Mouse (Mus musculus) embryonic facial prominence, embryonic 13.5 days (tissue): Measurements from ENCODE around the gene Chka. TPM values are rescaled to one million over a fixed set of nuclear protein-coding genes. Genes with fewer than 3 reads are reported as not detected.

Source experiments
- ATAC-seq: fragments of 200-750 bp; cut with Nextera tagmentation; 2 replicates; pipeline ENCODE4 v1.8.0; 2017; ENCODE audit warnings: low read depth; ENCODE audit not compliant: insufficient number of reproducible peaks, insufficient read depth, low FRiP score, low TSS enrichment
- H3K27ac ChIP-seq: fragments of 300-500 bp; sonication (generic); 2 replicates; pipeline ENCODE4 v1.5.1; 2015; ENCODE audit warnings: moderate library complexity, mild to moderate bottlenecking, inconsistent platforms
- H3K27me3 ChIP-seq: fragments of 300-500 bp; sonication (generic); 2 replicates; pipeline ENCODE4 v1.6.1; 2015; ENCODE audit warnings: mild to moderate bottlenecking, inconsistent platforms
- H3K36me3 ChIP-seq: fragments of 300-500 bp; sonication (generic); 2 replicates; pipeline ENCODE4 v1.6.1; 2015; ENCODE audit warnings: mild to moderate bottlenecking, inconsistent platforms
- H3K4me1 ChIP-seq: fragments of 300-500 bp; sonication (generic); 2 replicates; pipeline ENCODE4 v1.6.1; 2015; ENCODE audit warnings: inconsistent platforms
- H3K4me2 ChIP-seq: fragments of 300-500 bp; sonication (generic); 2 replicates; pipeline ENCODE4 v1.6.1; 2015; ENCODE audit warnings: moderate library complexity, mild to moderate bottlenecking, inconsistent platforms
- H3K4me3 ChIP-seq: fragments of 300-500 bp; sonication (generic); 2 replicates; pipeline ENCODE4 v1.5.1; 2015; ENCODE audit warnings: mild to moderate bottlenecking, inconsistent platforms
- H3K9ac ChIP-seq: fragments of 300-500 bp; sonication (generic); 2 replicates; pipeline ENCODE4 v1.6.1; 2015; ENCODE audit warnings: mild to moderate bottlenecking, inconsistent platforms
- H3K9me3 ChIP-seq: fragments of 300-500 bp; sonication (generic); 2 replicates; pipeline ENCODE4 v1.6.1; 2016; ENCODE audit warnings: inconsistent platforms
- WGBS: fragments of 180-500 bp; shearing (Covaris S2); methylation state at CpG from one replicate; pipeline ENCODE4 v1.1.7; 2015; ENCODE audit warnings: mixed read lengths; 5-methylcytosine and 5-hydroxymethylcytosine counted together
- polyA plus RNA-seq: library from polyadenylated mRNA; unstranded; fragments of >200 nt; fragmentation: Nextera tagmentation; extraction: Ambion mirVana; gene quantifications from 2 replicates; pipeline ENCODE4 v1.2.1, GENCODE M21; 2015

The Chka gene
- polyA plus RNA-seq, 1 experiment from 2014 or later = 56.5 TPM

GRCm38 (mm10) chr19:3864960-3865359 lies 13.4 kb downstream of the Chka start:
- no peak overlapping the region for H3K27ac ChIP-seq
- H3K4me2 ChIP-seq = no peak overlapping the region
- H3K4me1 ChIP-seq = peaks cover 13% of the 10 kb centered on the region
- no peak overlapping the region for H3K9ac ChIP-seq
- H3K27me3 ChIP-seq = no peaks in the 10 kb centered on the region
- no peak for ATAC-seq
- H3K9me3 ChIP-seq = 0 out of 2 replicates have a peak, but pooled peaks cover 3% of the 10 kb centered on the region
- peaks cover 29% of the 10 kb centered on the region for H3K36me3 ChIP-seq
- WGBS = 91% methylated on average over 2 of the region's 2 CpGs
- no peak overlapping the region for H3K4me3 ChIP-seq

DNA sequence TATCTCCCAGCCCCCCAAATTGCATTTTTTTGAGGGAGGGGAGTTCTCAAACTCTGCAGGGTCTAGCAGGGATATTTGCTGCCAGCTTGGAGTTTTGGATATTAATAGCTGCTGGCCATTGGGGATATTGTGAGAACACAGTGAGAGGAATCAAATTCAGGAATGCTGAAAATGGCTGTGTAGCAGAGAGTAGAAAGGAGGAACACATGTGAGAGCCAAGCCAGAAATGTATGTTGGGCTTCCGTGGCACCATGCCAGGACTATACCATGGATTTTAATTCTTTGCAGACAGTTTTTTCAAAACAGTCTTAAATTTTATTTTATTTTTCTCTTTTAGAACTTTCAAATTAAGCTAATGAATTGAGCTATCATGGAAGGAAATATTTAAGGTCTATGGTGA lies 16.7 kb downstream of the Chka start:
- Histone ChIP-seq H3K36me3 (peaks cover 24% of the 10 kb centered on the region), H3K27ac (peak overlapping the region; percentile 80), H3K4me3 (no peak overlapping the region), H3K4me2 (no peak overlapping the region), H3K4me1 (peaks cover 30% of the 10 kb centered on the region), H3K9me3 (no peaks in the 10 kb centered on the region), H3K9ac (no peak overlapping the region), H3K27me3 (no peaks in the 10 kb centered on the region)
- ATAC-seq = no peak
- 40% methylated on average over 1 of the region's 1 CpGs for WGBS

DNA sequence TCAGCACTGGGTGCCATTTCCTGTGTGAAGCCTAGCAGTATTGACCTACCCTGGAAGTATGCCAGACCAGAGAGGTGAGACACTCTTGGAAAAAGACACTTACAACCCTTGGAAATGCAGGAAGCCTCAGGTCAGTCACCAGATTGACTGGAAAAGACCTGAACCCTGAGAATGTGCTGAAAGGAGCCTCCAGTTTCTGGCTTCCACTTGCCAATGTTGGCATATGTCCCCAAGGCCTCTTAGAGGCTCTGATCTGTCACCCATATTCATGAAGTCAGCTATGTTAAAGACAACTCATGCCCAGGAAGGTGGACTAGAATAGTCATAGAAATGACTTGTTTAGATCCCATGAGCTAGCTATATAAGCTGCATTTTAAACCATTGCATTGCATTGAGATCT lies 19.9 kb downstream of the Chka start:
- Histone ChIP-seq H3K9ac (no peak overlapping the region), H3K9me3 (no peaks in the 10 kb centered on the region), H3K36me3 (peaks cover 14% of the 10 kb centered on the region), H3K27ac (no peak overlapping the region; the same call in 1 of the 2 replicates), H3K27me3 (no peaks in the 10 kb centered on the region), H3K4me1 (peaks cover 39% of the 10 kb centered on the region), H3K4me2 (no peak overlapping the region), H3K4me3 (no peak overlapping the region)
- no peak for ATAC-seq

- no peak for ATAC-seq
- Histone ChIP-seq H3K4me2 (no peak overlapping the region), H3K36me3 (peaks cover 15% of the 10 kb centered on the region), H3K27ac (no peak overlapping the region), H3K9me3 (no peaks in the 10 kb centered on the region), H3K9ac (no peak overlapping the region), H3K27me3 (no peaks in the 10 kb centered on the region), H3K4me3 (no peak overlapping the region), H3K4me1 (peaks cover 39% of the 10 kb centered on the region)
- WGBS = 66% methylated on average over 4 of the region's 4 CpGs
These were observed 20.8 kb downstream of the Chka start for GRCm38 (mm10) chr19:3872373-3872772.

- WGBS = 73% methylated on average over 7 of the region's 7 CpGs
These were observed 23.5 kb downstream of the Chka start for GRCm38 (mm10) chr19:3875045-3875444.

DNA sequence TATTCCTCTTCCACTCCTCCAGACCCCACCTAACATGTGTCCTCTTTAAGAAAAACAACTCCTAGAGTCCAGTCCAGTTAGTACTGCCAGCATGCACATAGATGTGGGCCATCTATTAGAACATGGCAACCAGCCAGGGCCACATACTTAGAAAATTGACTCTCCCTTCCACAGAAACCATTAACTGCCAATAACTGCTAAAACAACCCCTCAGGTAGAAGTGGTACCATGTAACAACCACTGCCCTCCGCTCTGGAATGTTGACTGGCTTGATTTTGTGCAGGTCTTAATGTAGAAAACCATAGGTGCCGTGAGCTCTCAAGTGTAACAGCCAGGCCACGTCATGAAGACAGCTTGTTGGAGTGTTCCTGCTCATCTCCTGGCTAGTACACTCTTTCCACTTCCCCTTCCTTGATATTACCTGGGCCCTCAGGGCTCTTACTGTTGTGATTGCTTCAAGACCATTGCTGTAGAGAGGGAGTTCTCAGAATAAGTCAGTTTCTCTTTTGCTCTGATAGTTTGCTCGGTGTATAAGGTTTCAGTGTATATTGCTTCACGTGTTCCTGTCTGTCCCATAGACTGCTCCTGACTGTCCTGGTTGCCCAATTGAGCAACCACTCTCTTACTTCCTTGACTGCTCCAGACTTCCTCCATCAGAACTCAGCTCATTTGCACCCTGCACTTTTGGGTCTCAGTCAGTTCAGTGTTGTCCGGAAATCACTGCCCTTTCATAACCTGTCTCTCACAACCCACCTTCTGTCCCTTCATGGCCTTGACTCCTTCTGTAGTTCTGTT lies 28.7 kb downstream of the Chka start:
- Histone ChIP-seq H3K9me3 (no peaks in the 10 kb centered on the region), H3K27me3 (no peaks in the 10 kb centered on the region), H3K9ac (no peak overlapping the region), H3K27ac (no peak overlapping the region), H3K36me3 (peaks cover 29% of the 10 kb centered on the region), H3K4me1 (0 out of 2 replicates have a peak, but pooled peaks cover 5% of the 10 kb centered on the region), H3K4me3 (no peak overlapping the region), H3K4me2 (no peak overlapping the region)
- ATAC-seq = no peak
- 82% methylated on average over 6 of the region's 6 CpGs for WGBS

More at GRCm38 (mm10) chr19:3875045-3875444, 23.5 kb downstream of the Chka start:
- Histone ChIP-seq H3K9me3 (no peaks in the 10 kb centered on the region), H3K27me3 (no peaks in the 10 kb centered on the region), H3K4me3 (no peak overlapping the region), H3K4me2 (no peak overlapping the region), H3K4me1 (peaks cover 25% of the 10 kb centered on the region), H3K27ac (no peak overlapping the region), H3K36me3 (peaks cover 17% of the 10 kb centered on the region), H3K9ac (no peak overlapping the region)
- no peak for ATAC-seq

DNA sequence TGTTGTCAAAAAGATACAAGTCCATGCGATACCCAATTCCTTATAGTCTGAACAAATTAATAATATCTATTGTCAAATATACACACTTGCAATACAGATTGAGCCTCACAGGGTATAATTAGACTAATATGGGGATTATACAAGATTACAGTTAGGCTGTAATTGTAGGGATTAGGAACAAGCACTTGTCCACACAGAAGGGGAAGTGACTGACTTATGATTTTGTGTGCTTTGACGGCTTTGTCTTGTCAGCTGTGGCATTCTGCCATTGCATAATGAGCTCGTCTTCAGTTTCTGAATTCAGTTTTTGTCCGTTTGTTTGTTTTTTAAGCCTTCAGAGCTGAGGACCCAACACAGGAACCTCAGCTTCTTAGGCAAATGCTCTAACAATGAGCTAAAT lies 30.6 kb downstream of the Chka start:
- no peak overlapping the region for H3K4me2 ChIP-seq
- H3K27ac ChIP-seq = no peak overlapping the region
- H3K36me3 ChIP-seq = peaks cover 36% of the 10 kb centered on the region
- no peaks in the 10 kb centered on the region for H3K27me3 ChIP-seq
- 66% methylated on average over 4 of the region's 4 CpGs for WGBS
- H3K9ac ChIP-seq = no peak overlapping the region
- ATAC-seq = no peak
- 0 out of 2 replicates have a peak, but pooled peaks cover 5% of the 10 kb centered on the region for H3K4me1 ChIP-seq
- H3K4me3 ChIP-seq = no peak overlapping the region
- H3K9me3 ChIP-seq = no peaks in the 10 kb centered on the region

DNA sequence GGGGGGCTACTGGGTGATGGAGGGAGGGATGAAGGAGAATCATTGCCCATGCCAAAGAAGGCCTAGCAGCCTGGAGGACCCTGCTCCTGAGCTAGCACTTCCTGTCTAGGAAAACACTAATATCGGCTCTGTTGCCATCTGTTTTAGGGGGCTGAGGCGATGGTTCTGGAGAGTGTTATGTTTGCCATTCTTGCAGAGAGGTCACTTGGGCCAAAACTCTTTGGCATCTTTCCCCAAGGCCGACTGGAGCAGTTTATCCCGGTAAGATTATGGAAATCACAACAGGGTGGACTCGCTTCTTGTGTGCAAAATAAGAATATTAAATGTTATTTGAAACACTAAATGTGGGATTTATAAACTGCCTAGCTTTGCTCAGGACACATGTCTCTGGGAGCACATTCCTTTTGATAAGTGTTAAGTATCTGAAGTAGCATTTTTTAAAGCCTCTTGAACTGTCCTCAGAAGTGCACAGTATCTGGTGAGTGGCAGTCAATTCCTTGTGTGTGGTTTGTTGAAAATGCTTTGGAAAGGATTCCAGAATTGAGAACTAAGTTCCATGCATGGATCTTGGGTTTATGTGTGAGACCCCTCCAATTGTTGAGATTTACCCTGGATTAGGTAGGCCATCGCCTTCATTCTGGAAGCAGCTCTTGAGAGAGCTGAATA lies 32.9 kb downstream of the Chka start:
- no peak for ATAC-seq
- peaks cover 48% of the 10 kb centered on the region for H3K36me3 ChIP-seq
- H3K27me3 ChIP-seq = no peaks in the 10 kb centered on the region
- 68% methylated on average over 6 of the region's 6 CpGs for WGBS
- H3K9me3 ChIP-seq = no peaks in the 10 kb centered on the region
- H3K9ac ChIP-seq = no peak overlapping the region
- H3K4me1 ChIP-seq = 0 out of 2 replicates have a peak, but pooled peaks cover 5% of the 10 kb centered on the region
- H3K4me2 ChIP-seq = no peak overlapping the region
- H3K27ac ChIP-seq = no peak overlapping the region
- no peak overlapping the region for H3K4me3 ChIP-seq

- Histone ChIP-seq H3K9me3 (no peaks in the 10 kb centered on the region), H3K9ac (no peak overlapping the region), H3K27me3 (no peaks in the 10 kb centered on the region), H3K4me2 (no peak overlapping the region), H3K36me3 (peaks cover 87% of the 10 kb centered on the region), H3K4me1 (no peaks in the 10 kb centered on the region), H3K27ac (no peak overlapping the region), H3K4me3 (no peak overlapping the region)
- 90% methylated on average over 5 of the region's 5 CpGs for WGBS
- no peak for ATAC-seq
These were observed 37.5 kb downstream of the Chka start for GRCm38 (mm10) chr19:3889096-3889495.

GRCm38 (mm10) chr19:3890181-3890580 lies 38.6 kb downstream of the Chka start:
- Histone ChIP-seq H3K27ac (no peak overlapping the region), H3K4me2 (no peak overlapping the region), H3K27me3 (no peaks in the 10 kb centered on the region), H3K36me3 (peaks cover 95% of the 10 kb centered on the region), H3K9me3 (no peaks in the 10 kb centered on the region), H3K4me3 (no peak overlapping the region), H3K9ac (no peak overlapping the region), H3K4me1 (no peaks in the 10 kb centered on the region)
- WGBS = 81% methylated on average over 8 of the region's 8 CpGs
- no peak for ATAC-seq

GRCm38 (mm10) chr19:3893545-3894116 lies 42.1 kb downstream of the Chka start:
- Histone ChIP-seq H3K4me2 (no peak overlapping the region), H3K27me3 (no peaks in the 10 kb centered on the region), H3K36me3 (peaks cover 100% of the 10 kb centered on the region), H3K9ac (no peak overlapping the region), H3K9me3 (no peaks in the 10 kb centered on the region), H3K4me1 (no peaks in the 10 kb centered on the region), H3K27ac (no peak overlapping the region; the same call in 1 of the 2 replicates), H3K4me3 (no peak overlapping the region)
- WGBS = 94% methylated on average over 4 of the region's 4 CpGs
- ATAC-seq = no peak

DNA sequence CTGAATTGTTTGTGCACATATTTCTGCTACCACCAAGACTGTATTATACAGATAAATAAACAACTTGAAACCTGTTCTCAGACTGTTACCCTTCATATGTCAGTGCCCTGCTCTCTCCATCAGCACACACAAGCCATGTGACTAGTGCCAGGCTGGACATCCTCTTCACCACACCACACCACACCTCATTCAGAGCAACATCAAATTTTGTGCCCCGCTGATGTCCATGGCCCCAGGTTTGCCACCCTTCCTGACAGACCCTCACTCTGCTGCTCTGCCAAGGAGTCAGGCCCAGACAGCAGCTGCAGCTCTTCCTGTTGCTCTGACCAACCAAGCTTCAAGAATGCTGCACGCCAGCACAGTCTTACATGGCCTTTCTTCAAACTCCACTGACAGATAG lies 42.7 kb downstream of the Chka start:
- H3K36me3 ChIP-seq = peaks cover 97% of the 10 kb centered on the region

More for the DNA sequence above, 42.7 kb downstream of the Chka start:
- no peak for ATAC-seq
- 88% methylated on average over 2 of the region's 2 CpGs for WGBS
- Histone ChIP-seq H3K27me3 (no peaks in the 10 kb centered on the region), H3K4me1 (no peaks in the 10 kb centered on the region), H3K9me3 (no peaks in the 10 kb centered on the region), H3K27ac (no peak overlapping the region), H3K4me3 (no peak overlapping the region), H3K9ac (no peak overlapping the region), H3K4me2 (no peak overlapping the region)
